Mouse (Mus musculus) olfactory bulb, adult 2 months (tissue): ENCODE data around the gene Eva1b.

ENCODE experiments used
- CTCF ChIP-seq: fragments of 200-500 bp; IDR thresholded peaks from 2 replicates; pipeline ENCODE4 v1.5.1; 2012; ENCODE audit warnings: low read depth, mild to moderate bottlenecking, low read length, moderate library complexity; ENCODE audit not compliant: insufficient read depth
- POLR2A ChIP-seq: fragments of 200-500 bp; IDR thresholded peaks from 2 replicates; pipeline ENCODE4 v1.6.1; 2012; ENCODE audit warnings: mild to moderate bottlenecking, low read depth, low read length, moderate library complexity; ENCODE audit not compliant: insufficient read depth

DNA sequence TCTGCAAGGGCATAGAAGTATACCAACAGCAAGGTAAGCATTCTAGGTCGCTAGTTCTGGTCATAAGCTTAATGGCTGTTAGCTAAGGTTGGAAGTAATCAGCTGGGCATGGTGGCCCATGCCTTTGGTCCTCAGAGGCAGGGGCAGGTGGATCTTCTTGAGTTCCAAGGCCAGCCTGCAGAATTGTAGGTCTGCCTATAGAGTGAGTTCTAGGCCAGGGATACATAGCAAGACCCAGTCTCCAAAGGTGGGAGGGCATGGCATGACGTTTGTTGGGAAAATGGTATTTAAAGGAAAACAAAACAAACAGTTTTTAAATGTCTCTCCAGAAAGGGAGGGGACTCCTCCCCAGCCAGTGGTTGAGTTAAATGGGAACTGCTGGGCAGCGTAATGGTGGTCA lies 46.8 kb upstream of the Eva1b start:
- no peak for TF ChIP-seq CTCF
- no peak for TF ChIP-seq POLR2A
